Mouse (Mus musculus) ZHBTc4 (cell line): Measurements from ENCODE around the gene Slc25a42.

Experiments used
- DNase-seq: peaks from one replicate; pipeline ENCODE4 v3.0.0-alpha.2; 2011; ENCODE audit warnings: low read depth, low spot score

Slc25a42 gene

DNA sequence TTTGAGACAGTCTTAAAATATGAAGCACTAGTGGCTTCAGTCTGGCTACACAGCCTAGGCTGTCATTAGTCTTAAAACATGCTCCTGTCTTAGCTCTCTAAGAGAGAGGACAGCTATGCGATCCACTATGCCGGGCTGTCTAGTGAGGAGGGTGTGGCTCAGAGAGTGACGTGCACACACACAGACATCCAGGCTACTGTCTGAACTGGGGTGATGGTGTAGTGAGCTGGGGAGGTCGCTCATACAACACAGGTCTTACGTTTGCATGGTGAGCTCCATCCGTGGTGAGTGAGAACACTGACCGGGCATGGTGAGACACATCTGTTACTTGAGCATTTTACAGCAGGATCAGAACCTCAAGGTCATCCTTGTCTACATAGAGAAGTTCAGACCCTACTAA, 40.9 kb downstream of the Slc25a42 start:
- no peak for DNase-seq

DNA sequence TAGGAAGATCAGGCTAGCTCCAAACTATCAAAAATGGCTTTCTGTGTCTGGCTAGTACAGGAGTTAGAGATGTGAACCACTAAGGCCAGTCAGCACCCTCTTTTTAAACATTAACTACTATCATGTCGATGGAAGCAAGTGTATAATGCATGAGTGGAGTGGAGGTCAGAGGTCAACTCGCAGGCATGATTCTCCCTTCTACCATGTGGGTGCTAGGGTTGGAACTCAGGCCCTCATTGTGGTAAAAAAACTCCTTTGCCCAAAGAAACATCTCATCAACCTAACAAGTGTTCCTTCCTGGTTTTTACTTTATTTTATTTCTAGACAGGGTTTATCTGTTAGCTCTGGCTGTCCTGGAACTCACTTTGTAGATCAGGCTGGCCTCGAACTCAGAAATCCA, 41.4 kb downstream of the Slc25a42 start:
- no peak for DNase-seq

DNA sequence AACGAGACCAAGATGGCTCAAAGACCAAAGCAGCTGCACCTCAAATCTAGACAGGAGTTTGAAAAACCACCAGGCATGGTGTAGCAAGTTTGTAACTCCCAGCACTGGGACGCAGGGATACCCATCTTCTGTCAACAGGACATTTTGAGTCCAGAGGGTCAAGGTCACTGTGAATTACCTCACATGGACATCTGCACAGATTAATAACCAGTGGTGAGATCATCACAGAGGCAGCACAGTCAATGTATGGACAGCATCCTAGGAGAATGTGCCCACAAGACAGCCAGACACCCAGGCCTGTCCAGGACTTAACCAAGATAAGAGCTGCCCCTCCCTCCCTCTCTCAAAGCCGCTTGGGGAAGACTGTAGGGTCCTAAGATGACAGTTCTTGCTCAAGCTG, 42.0 kb downstream of the Slc25a42 start:
- no peak for DNase-seq

GRCm38 (mm10) chr8:70166504-70167110, 45.5 kb downstream of the Slc25a42 start:
- DNase-seq: peak; percentile 85

DNA sequence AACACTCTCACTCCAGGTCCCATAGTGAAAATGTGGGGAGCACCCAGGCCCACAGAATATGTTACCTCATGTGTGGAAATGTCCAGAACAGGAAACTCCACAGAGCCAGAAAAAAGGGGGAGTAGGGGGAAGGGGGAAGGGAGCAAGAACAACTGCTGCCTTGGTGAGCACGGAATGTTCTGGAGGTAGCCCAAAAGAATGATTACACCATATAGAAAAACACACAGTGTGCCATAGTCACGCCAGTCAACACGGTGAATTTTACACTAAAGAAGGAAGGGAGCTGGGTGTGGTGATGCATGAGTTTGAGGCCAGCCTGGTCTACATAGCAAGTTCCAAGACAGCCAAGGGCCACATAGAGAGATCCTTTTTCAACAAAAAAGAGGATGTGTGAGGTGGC, 48.8 kb downstream of the Slc25a42 start:
- no peak for DNase-seq

GRCm38 (mm10) chr8:70160015-70160414, 52.1 kb downstream of the Slc25a42 start:
- DNase-seq: peak; percentile 25

GRCm38 (mm10) chr8:70159211-70159610, 52.9 kb downstream of the Slc25a42 start:
- no peak for DNase-seq

- peak; percentile 90 for DNase-seq
These were observed 53.8 kb downstream of the Slc25a42 start for GRCm38 (mm10) chr8:70158069-70158853.

- DNase-seq: no peak
These were observed 54.8 kb downstream of the Slc25a42 start for GRCm38 (mm10) chr8:70157240-70157800.

GRCm38 (mm10) chr8:70152537-70153257, 59.4 kb downstream of the Slc25a42 start:
- DNase-seq: peak; percentile 93

DNA sequence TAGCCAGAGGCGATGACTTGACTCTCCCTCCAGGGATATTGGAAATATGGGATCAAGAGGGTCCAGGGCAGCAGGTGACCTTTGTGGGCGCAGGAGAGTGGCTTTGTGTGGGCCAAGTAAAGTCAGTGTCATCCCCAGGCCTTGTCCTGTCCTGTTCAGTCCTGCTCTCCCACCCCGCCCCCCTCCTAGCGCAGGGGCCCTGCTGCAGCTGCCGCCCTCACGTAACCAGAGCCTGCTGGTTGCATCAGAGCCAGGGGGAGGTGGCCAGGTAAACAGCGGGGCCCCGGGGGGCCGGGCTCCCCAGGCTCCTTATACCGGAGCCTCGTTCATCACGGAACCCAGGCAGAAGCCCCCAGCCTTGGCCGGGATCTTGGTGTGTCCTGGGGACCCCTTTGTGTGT, 61.9 kb downstream of the Slc25a42 start:
- no peak for DNase-seq

GRCm38 (mm10) chr8:70147678-70148607, 64.2 kb downstream of the Slc25a42 start:
- DNase-seq: no peak

- no peak for DNase-seq
These were observed 72.1 kb downstream of the Slc25a42 start for GRCm38 (mm10) chr8:70139981-70140380.

DNA sequence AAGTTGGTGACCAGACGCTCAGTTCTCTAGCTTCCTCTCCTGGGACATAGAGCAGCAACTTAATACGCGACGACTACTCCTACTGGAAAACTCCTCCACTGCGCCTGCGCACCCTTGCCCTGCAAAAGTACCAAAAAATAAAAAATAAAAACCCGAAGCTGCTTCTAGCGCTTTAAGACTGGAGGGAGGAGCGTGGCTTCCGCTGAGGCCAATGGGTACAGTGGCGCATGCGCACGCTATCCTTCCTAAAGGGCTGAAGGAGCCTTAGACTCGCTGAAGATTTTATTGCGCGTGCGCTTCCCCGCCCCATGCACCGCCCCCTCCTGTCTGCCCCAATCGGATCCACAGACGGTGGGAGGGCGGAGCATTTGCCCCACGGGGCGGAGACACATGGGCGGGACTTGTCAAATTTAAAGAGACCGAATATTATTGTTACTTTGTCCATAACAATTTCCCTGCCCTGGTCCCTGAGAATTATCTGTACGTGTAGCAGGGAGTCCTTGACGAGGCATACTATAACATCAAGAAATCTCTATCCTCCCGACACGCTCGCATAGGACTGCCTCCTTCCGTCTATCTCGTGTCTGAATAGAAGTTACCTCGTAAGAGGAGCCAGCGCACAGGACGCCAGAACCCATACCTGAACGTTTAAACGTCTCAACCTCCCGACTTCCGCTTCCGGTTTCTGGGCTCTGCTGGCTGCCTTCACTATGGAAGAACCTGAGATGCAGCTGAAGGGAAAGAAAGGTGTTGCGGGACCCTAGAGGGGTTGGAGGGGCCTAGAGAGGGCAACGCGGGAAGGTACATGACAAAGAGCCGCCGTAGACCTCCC, 72.9 kb downstream of the Slc25a42 start, which contains the start of the genes Rfxank, Borcs8 and Mef2b:
Gene Rfxank (minus strand): TSS at position 129 of the 832 bp plus-strand sequence.
Gene Borcs8 (plus strand): TSS at position 474 of the 832 bp plus-strand sequence.
Gene Mef2b (plus strand): TSS at position 686 of the 832 bp plus-strand sequence.
- DNase-seq: peak; percentile 99

- no peak for DNase-seq
These were observed 74.2 kb downstream of the Slc25a42 start for GRCm38 (mm10) chr8:70137890-70138289.

- no peak for DNase-seq
These were observed 75.5 kb downstream of the Slc25a42 start for GRCm38 (mm10) chr8:70136591-70136990.

DNA sequence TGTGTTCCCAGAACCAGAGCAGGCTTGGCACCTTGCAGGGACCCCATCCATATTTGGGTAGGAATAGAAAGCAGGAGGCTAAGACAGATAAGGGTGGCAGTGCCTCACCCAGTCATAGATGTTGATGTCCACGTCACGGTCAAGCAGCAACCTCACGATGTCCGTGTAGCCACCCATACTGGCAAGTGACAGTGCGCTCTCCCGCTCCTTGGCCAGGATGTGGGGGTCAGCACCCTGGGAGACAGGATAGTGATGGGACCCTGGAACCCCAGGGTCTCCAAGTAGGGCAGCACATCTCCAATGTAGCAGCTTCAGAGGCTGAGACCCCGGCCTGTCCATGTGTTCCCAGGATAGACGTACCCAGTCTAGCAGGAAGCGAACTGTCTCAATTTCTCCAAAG, 77.2 kb downstream of the Slc25a42 start:
- DNase-seq: no peak
